Mouse (Mus musculus) bone marrow macrophage, adult 2 months (primary cell): Measurements from ENCODE around the gene Rabepk.

Experiments used
- CTCF ChIP-seq: IDR thresholded peaks from 2 replicates; pipeline ENCODE4 v1.5.1; 2012; ENCODE audit warnings: low read depth, mild to moderate bottlenecking, low read length, moderate library complexity
- POLR2A ChIP-seq: IDR thresholded peaks from 2 replicates; pipeline ENCODE4 v1.6.1; 2012; ENCODE audit warnings: mild to moderate bottlenecking, low read depth, low read length, borderline replicate concordance

GRCm38 (mm10) chr2:34774493-34774892 is 25.2 kb downstream of the Rabepk start:
- no peak for TF ChIP-seq CTCF
- no peak for TF ChIP-seq POLR2A
